Mouse (Mus musculus) kidney, postnatal 0 days (tissue): ENCODE results near the gene Zranb3. TPM values are rescaled to one million over a fixed set of nuclear protein-coding genes. Genes with fewer than 3 reads are reported as not detected.
A peak's percentile ranks its signal among the peaks of the same experiment; 100 is the strongest.

Source experiments
- ATAC-seq: fragments of 200-750 bp; cut with Nextera tagmentation; replicated peaks from 2 replicates; pipeline ENCODE4 v1.8.0; 2017; ENCODE audit warnings: low read depth, moderate number of reproducible peaks, moderate TSS enrichment, moderate library complexity; ENCODE audit not compliant: low FRiP score
- DNase-seq: peaks from one replicate; pipeline ENCODE4 v3.0.0-alpha.2; 2016; ENCODE audit warnings: low spot score
- H3K27ac ChIP-seq: fragments of 300-500 bp; sonication (generic); 2 replicates; pipeline ENCODE4 v1.5.1; 2014; ENCODE audit warnings: mild to moderate bottlenecking
- H3K27me3 ChIP-seq: fragments of 300-500 bp; sonication (generic); 2 replicates; pipeline ENCODE4 v1.6.1; 2014; ENCODE audit warnings: low read length, mixed read lengths; ENCODE audit not compliant: insufficient read depth
- H3K36me3 ChIP-seq: fragments of 300-500 bp; sonication (generic); 2 replicates; pipeline ENCODE4 v1.6.1; 2014; ENCODE audit warnings: low read length, mixed read lengths; ENCODE audit not compliant: insufficient read depth
- H3K4me1 ChIP-seq: fragments of 300-500 bp; sonication (generic); replicated peaks from 2 replicates; pipeline ENCODE4 v1.6.1; 2014; ENCODE audit warnings: antibody characterized with exemption, low read length, mixed read lengths; ENCODE audit not compliant: insufficient read depth
- H3K4me2 ChIP-seq: fragments of 300-500 bp; sonication (generic); 2 replicates; pipeline ENCODE4 v1.6.1; 2014; ENCODE audit warnings: mild to moderate bottlenecking, low read length, moderate library complexity, mixed read lengths
- H3K4me3 ChIP-seq: fragments of 300-500 bp; sonication (generic); replicated peaks from 2 replicates; pipeline ENCODE4 v1.5.1; 2014; ENCODE audit warnings: low read depth, low read length
- H3K9ac ChIP-seq: fragments of 300-500 bp; sonication (generic); 2 replicates; pipeline ENCODE4 v1.6.1; 2014; ENCODE audit warnings: low read depth, low read length
- H3K9me3 ChIP-seq: fragments of 300-500 bp; sonication (generic); replicated peaks from 2 replicates; pipeline ENCODE4 v1.6.1; 2016; ENCODE audit warnings: low read length, inconsistent platforms, mixed read lengths
- CTCF ChIP-seq: IDR thresholded peaks from 2 replicates; pipeline ENCODE4 v1.5.1; 2016; ENCODE audit warnings: antibody characterized with exemption, low read depth, mild to moderate bottlenecking, moderate library complexity
- WGBS: fragments of 180-500 bp; shearing (Covaris S2); extraction: QIAGEN DNeasy Blood & Tissue Kit; methylation state at CpG from one replicate; pipeline ENCODE4 v1.1.7; 2014; 5-methylcytosine and 5-hydroxymethylcytosine counted together
- polyA plus RNA-seq: library from polyadenylated mRNA; unstranded; fragments of >200 nt; fragmentation: Nextera tagmentation; extraction: Ambion mirVana; gene quantifications from 2 replicates; pipeline ENCODE4 v1.2.1, GENCODE M21; 2015

Zranb3 gene
- polyA plus RNA-seq, 1 experiment from 2014 or later: 4.1 TPM

GRCm38 (mm10) chr1:127985391-127985790 lies 117.5 kb downstream of the Zranb3 start:
- Histone ChIP-seq H3K4me2 (no peak overlapping the region), H3K9me3 (no peaks in the 10 kb centered on the region), H3K27ac (0 out of 2 replicates have a peak overlapping the region, but pooled peaks have one; percentile 36), H3K27me3 (no peaks in the 10 kb centered on the region), H3K36me3 (no peaks in the 10 kb centered on the region), H3K4me3 (no peak overlapping the region), H3K4me1 (0 out of 2 replicates have a peak, but pooled peaks cover 6% of the 10 kb centered on the region), H3K9ac (no peak overlapping the region)
- WGBS: 18% methylated on average over 3 of the region's 3 CpGs
- peak; percentile 23; the same call in 1 of the 2 replicates for TF ChIP-seq CTCF
- no peak for ATAC-seq
- peak; percentile 55 for DNase-seq

DNA sequence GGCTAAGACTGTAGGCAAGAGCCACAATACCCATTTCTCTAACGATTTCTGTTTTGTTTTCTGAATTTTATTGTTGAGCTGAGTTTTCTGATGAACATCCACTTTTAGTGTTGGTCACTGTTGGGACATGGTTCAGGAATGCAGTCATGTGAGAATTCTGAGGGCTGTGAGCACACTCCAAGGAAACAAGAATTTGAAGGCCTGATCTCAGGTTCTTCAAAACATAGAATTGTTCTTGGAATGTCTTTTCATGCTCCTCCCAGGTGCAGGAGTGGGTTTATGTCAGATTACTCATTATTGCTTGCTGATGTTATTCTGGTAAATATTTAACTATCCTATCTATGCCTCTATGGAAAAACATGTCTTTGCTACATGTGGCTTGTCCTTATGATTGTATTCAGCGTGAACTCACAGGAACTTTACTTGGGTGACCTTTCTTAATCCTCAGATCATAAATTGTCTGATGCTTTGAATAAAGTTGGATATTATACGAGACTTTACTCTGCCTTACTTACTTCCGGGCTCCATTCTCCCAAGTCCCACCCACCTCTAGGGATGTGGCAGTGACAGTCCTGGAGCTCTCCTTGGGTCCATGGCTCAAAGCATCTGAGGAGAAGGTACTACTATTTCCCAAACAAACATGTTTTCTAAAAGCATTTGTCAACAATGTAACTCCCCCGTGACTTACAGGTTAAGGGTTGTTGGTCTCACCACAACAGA lies 119.4 kb downstream of the Zranb3 start:
- Histone ChIP-seq H3K27ac (no peak overlapping the region), H3K9ac (no peak overlapping the region), H3K4me2 (no peak overlapping the region), H3K9me3 (no peaks in the 10 kb centered on the region), H3K4me3 (no peak overlapping the region), H3K4me1 (0 out of 2 replicates have a peak, but pooled peaks cover 6% of the 10 kb centered on the region), H3K27me3 (no peaks in the 10 kb centered on the region), H3K36me3 (no peaks in the 10 kb centered on the region)
- 68% methylated on average over 5 of the region's 5 CpGs for WGBS
- ATAC-seq: peak; percentile 47; the same call in 1 of the 2 replicates
- TF ChIP-seq CTCF: no peak
- peak; percentile 37 for DNase-seq

- H3K9ac ChIP-seq: no peak overlapping the region
- WGBS: 65% methylated on average over 3 of the region's 3 CpGs
- H3K36me3 ChIP-seq: no peaks in the 10 kb centered on the region
- DNase-seq: no peak
- H3K27ac ChIP-seq: no peak overlapping the region
- H3K27me3 ChIP-seq: no peaks in the 10 kb centered on the region
- H3K4me3 ChIP-seq: no peak overlapping the region
- 0 out of 2 replicates have a peak, but pooled peaks cover 6% of the 10 kb centered on the region for H3K4me1 ChIP-seq
- H3K9me3 ChIP-seq: no peaks in the 10 kb centered on the region
- no peak for TF ChIP-seq CTCF
- H3K4me2 ChIP-seq: no peak overlapping the region
- no peak for ATAC-seq
Observed at GRCm38 (mm10) chr1:127982268-127982667, 120.6 kb downstream of the Zranb3 start.

DNA sequence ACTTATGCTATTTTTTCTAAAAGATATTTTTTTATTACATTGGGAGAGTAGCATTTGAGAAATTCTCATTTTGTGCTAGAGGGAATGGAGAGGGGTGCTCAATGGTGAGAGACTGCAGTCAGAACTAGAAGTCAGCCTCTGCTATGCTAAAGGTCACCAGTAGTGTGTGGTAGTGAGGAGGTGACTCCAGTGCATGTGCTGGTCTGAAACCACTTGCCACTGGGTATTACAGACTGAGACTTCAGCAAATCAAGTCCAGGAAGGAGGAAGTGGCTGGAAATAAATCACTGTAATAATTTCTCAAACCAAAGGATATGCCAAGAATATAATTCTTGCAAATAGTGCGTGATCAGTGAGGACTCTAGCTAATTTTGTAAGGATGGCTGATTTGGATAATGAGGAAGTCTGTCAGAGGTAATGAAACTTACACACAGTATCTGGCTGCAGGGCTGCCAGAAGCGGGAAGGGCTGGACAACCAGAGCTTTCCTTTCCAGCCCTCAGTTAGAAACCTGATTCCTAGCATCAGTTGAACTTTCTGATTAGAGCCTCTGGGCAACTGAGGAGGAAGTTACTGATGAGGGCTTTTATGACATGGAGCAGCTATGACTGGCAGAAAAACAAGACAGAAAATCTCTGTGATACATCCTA lies 121.8 kb downstream of the Zranb3 start:
- Histone ChIP-seq H3K27me3 (no peaks in the 10 kb centered on the region), H3K9ac (no peak overlapping the region), H3K9me3 (no peaks in the 10 kb centered on the region), H3K4me2 (no peak overlapping the region), H3K4me3 (no peak overlapping the region), H3K27ac (no peak overlapping the region), H3K36me3 (no peaks in the 10 kb centered on the region), H3K4me1 (0 out of 2 replicates have a peak, but pooled peaks cover 6% of the 10 kb centered on the region)
- TF ChIP-seq CTCF: no peak
- 19% methylated on average over 2 of the region's 2 CpGs for WGBS
- ATAC-seq (peak; percentile 44; the same call in 1 of the 2 replicates), DNase-seq (peak; percentile 56)

- no peaks in the 10 kb centered on the region for H3K27me3 ChIP-seq
- no peaks in the 10 kb centered on the region for H3K9me3 ChIP-seq
- no peak for ATAC-seq
- no peak for TF ChIP-seq CTCF
- no peaks in the 10 kb centered on the region for H3K36me3 ChIP-seq
- no peak overlapping the region for H3K4me3 ChIP-seq
- no peak overlapping the region for H3K4me2 ChIP-seq
- no peak overlapping the region for H3K9ac ChIP-seq
- H3K27ac ChIP-seq: no peak overlapping the region
- H3K4me1 ChIP-seq: 0 out of 2 replicates have a peak, but pooled peaks cover 6% of the 10 kb centered on the region
- DNase-seq: no peak
- WGBS: 66% methylated on average over 1 of the region's 1 CpGs
Observed at GRCm38 (mm10) chr1:127978125-127978524, 124.7 kb downstream of the Zranb3 start.

GRCm38 (mm10) chr1:127976106-127976505 lies 126.7 kb downstream of the Zranb3 start:
- no peaks in the 10 kb centered on the region for H3K9me3 ChIP-seq
- no peak for DNase-seq
- WGBS: 88% methylated on average over 6 of the region's 6 CpGs
- no peak overlapping the region for H3K9ac ChIP-seq
- ATAC-seq: no peak
- H3K4me3 ChIP-seq: no peak overlapping the region
- H3K36me3 ChIP-seq: no peaks in the 10 kb centered on the region
- TF ChIP-seq CTCF: no peak
- no peak overlapping the region for H3K27ac ChIP-seq
- no peaks in the 10 kb centered on the region for H3K4me1 ChIP-seq
- H3K4me2 ChIP-seq: no peak overlapping the region
- no peaks in the 10 kb centered on the region for H3K27me3 ChIP-seq
